Mouse (Mus musculus) heart, embryonic 14.5 days (tissue): ENCODE measurements at regions not wholly inside any gene's neighbourhood (a gene's known extent, or its start where the extent isn't known, plus 50 kb on each side); places are given as distances from the start of the nearest gene placed in this dataset.

Experiments used
- ATAC-seq: fragments of 200-750 bp; cut with Nextera tagmentation; 2 replicates; pipeline ENCODE4 v1.8.0; 2017; ENCODE audit warnings: low read depth, moderate TSS enrichment; ENCODE audit not compliant: insufficient number of reproducible peaks, insufficient read depth, low FRiP score
- H3K27ac ChIP-seq, 2 experiments: fragments of 200-500 bp in 1 of 2; fragments of 300-500 bp in 1 of 2; sonication (generic) in 1 of 2; replicated peaks in 1 of 2; 2 replicates each; pipeline ENCODE4 v1.5.1; 2012 to 2014; ENCODE audit warnings: low read depth in 2 of 2, low read length in 2 of 2, control low read depth in 1 of 2, mild to moderate bottlenecking in 1 of 2, mixed read lengths in 1 of 2; ENCODE audit not compliant: control insufficient read depth in 1 of 2, insufficient read depth in 1 of 2
- H3K27me3 ChIP-seq: fragments of 300-500 bp; sonication (generic); 2 replicates; pipeline ENCODE4 v1.6.1; 2014; ENCODE audit warnings: mild to moderate bottlenecking, low read length, control low read depth; ENCODE audit not compliant: control insufficient read depth, insufficient read depth
- H3K36me3 ChIP-seq: fragments of 300-500 bp; sonication (generic); 2 replicates; pipeline ENCODE4 v1.6.1; 2014; ENCODE audit warnings: mild to moderate bottlenecking, control low read depth, low read length, mixed read lengths; ENCODE audit not compliant: control insufficient read depth, insufficient read depth
- H3K4me1 ChIP-seq, 2 experiments: fragments of 200-500 bp in 1 of 2; fragments of 300-500 bp in 1 of 2; sonication (generic) in 1 of 2; 2 replicates each; pipeline ENCODE4 v1.6.1; 2012 to 2014; ENCODE audit warnings: low read length in 2 of 2, control low read depth in 1 of 2, mixed read lengths in 1 of 2; ENCODE audit not compliant: control insufficient read depth in 2 of 2, insufficient read depth in 2 of 2
- H3K4me2 ChIP-seq: fragments of 300-500 bp; sonication (generic); 2 replicates; pipeline ENCODE4 v1.6.1; 2014; ENCODE audit warnings: mild to moderate bottlenecking, low read length
- H3K4me3 ChIP-seq, 2 experiments: fragments of 200-500 bp in 1 of 2; fragments of 300-500 bp in 1 of 2; sonication (generic) in 1 of 2; 2 replicates each; pipeline ENCODE4 v1.5.1; 2012 to 2014; ENCODE audit warnings: low read length in 2 of 2, mild to moderate bottlenecking in 2 of 2, control low read depth in 1 of 2, low read depth in 1 of 2, moderate library complexity in 1 of 2; ENCODE audit not compliant: control insufficient read depth in 1 of 2, insufficient read depth in 1 of 2
- H3K9ac ChIP-seq: fragments of 300-500 bp; sonication (generic); 2 replicates; pipeline ENCODE4 v1.6.1; 2014; ENCODE audit warnings: mild to moderate bottlenecking, low read length
- H3K9me3 ChIP-seq: fragments of 300-500 bp; sonication (generic); 2 replicates; pipeline ENCODE4 v1.6.1; 2016; ENCODE audit warnings: low read length, control low read depth; ENCODE audit not compliant: control insufficient read depth
- WGBS: fragments of 180-500 bp; shearing (Covaris S2); extraction: QIAGEN DNeasy Blood & Tissue Kit; methylation state at CpG from one replicate; pipeline ENCODE4 v1.1.7; 2014; 5-methylcytosine and 5-hydroxymethylcytosine counted together

DNA sequence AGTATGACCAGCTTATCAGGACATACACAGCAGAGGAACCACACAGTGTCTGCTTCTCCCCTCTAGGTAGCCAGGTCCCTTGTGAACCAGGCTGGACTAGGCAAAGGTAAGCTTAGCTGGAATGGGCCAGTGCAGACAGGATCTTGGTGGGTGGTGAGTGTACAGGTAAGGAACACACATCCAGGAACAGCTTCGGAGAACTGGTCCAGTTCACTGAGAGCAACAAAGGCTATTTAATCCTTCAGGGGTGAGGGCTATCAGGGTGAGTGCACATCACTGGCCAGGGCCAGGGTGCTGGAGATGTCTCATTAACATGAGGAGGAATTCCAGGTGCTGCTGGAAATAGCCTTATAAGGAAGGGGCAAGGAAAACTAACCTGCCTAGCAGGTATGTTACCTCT is 429.4 kb downstream of the Ptpru start:
- Histone ChIP-seq H3K4me1 (no peaks in the 10 kb centered on the region; a peak in 1 of 4 replicates), H3K9me3 (no peaks in the 10 kb centered on the region), H3K36me3 (no peaks in the 10 kb centered on the region), H3K27me3 (peaks cover 11% of the 10 kb centered on the region; the same call in 1 of the 2 replicates), H3K4me2 (no peak overlapping the region), H3K27ac (no peak overlapping the region), H3K4me3 (no peak overlapping the region), H3K9ac (no peak overlapping the region)
- ATAC-seq = no peak
- 94% methylated on average over 1 of the region's 1 CpGs for WGBS

DNA sequence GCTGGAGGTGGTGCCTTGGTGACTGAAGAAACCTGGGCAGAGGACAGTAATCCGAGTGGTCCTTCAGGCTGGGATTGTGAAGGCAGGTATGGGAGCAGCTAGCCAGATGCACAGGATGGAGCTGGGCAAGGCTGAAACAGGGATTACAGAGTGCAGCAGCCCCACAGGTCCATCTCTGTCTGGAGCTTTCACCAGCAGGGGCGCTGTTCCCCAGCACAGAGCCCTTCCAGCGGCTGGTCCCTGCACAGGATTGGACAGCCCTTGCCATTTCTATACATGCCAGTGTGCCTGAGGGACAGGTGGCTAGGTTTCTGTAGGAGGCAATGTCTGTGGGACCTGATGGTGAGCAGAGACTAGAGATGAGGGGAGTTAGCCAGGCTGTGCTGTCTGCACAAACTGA is 428.3 kb downstream of the Ptpru start:
- Histone ChIP-seq H3K4me3 (no peak overlapping the region), H3K9ac (no peak overlapping the region), H3K4me1 (no peaks in the 10 kb centered on the region; a peak in 1 of 4 replicates), H3K36me3 (no peaks in the 10 kb centered on the region), H3K9me3 (no peaks in the 10 kb centered on the region), H3K4me2 (no peak overlapping the region), H3K27ac (no peak overlapping the region), H3K27me3 (peaks cover 11% of the 10 kb centered on the region; the same call in 1 of the 2 replicates)
- 22% methylated on average over 3 of the region's 3 CpGs for WGBS
- ATAC-seq = no peak

DNA sequence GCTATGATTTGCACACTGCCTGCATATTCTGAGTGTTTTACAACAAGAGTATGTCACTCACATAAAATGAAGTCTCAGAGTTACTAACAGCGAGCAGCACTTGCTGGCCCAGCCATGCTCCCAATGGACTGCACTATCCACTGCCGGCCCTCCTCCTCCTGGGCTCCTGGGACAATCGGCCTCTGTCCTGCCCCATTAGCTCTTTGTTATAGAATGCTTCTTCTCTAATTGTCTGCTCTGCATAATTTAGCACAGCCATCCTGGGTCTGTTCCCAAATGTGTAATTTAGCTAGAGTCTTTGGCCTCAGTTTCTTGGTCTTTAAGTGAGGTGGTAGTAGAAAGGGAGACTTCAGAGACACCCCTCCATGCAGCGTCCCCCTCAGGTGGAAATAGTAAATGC is 426.2 kb downstream of the Ptpru start:
- Histone ChIP-seq H3K9ac (no peak overlapping the region), H3K27me3 (peaks cover 11% of the 10 kb centered on the region; the same call in 1 of the 2 replicates), H3K4me3 (no peak overlapping the region), H3K36me3 (no peaks in the 10 kb centered on the region), H3K9me3 (no peaks in the 10 kb centered on the region), H3K27ac (no peak overlapping the region), H3K4me2 (no peak overlapping the region), H3K4me1 (no peaks in the 10 kb centered on the region)
- WGBS = 70% methylated on average over 4 of the region's 4 CpGs
- no peak for ATAC-seq

DNA sequence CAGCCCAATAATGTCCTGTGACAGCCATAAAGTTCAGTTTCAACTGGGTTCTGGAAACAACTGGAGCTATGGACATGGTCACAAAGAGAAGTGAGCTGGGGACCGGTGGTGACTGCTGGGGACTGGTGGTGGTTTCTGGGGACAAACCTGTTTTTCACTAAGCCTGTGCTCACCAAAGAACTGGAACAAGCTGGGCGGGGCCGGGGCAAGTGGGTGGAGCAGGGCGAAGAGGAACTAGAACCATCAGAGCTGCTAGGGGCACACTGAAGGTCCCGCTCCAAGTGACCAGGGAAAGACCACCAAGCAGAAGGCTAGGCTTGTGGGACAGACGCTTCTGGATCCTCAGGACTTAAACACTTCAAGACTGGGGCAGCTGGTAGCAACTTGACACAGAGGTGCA is 424.7 kb downstream of the Ptpru start:
- no peak for ATAC-seq
- Histone ChIP-seq H3K36me3 (no peaks in the 10 kb centered on the region), H3K4me1 (no peaks in the 10 kb centered on the region), H3K9ac (no peak overlapping the region), H3K27me3 (peaks cover 11% of the 10 kb centered on the region; the same call in 1 of the 2 replicates), H3K4me2 (no peak overlapping the region), H3K27ac (no peak overlapping the region), H3K4me3 (no peak overlapping the region), H3K9me3 (no peaks in the 10 kb centered on the region)
- WGBS = 76% methylated on average over 6 of the region's 6 CpGs

DNA sequence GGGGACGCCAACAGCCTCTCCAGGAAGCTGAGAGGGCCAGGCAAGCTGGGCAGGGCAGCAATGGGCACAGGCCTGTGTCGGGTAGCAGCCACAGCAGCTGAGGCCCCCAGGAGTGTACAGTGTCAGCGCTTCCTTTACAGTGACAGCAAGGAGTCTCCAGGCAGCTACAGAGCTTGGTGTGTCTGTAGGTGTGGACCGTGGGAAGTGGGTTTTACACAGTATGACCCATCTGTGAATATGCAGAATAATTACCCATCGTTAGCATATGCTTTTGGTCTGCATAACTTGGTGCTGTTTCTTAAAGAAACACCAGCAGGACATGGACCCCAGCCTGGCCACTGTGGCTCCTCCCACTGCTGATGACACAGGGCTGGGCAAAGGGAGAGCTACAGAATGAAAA is 422.6 kb downstream of the Ptpru start:
- H3K4me2 ChIP-seq = no peak overlapping the region

DNA sequence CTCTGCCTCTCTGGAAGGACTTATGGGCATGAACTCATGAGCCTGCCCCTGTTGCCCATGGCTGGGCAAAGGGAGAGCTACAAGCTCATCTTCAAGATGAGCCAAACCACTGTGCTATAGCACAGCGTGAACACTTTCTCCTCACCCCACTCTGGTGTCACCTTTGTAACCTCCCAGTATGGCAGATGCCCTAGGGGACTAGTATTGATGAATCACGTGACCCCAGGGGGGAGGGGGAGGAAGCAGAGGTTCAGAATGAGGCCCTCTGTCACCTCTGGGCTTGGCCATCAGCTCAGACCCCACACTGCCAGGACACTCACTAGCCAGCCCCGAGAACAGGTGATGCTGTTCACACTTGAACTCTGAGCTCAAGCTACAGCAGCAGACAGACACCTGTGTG is 421.9 kb downstream of the Ptpru start:
- 0 out of 2 replicates have a peak, but pooled peaks cover 4% of the 10 kb centered on the region for H3K27me3 ChIP-seq
- H3K4me3 ChIP-seq = no peak overlapping the region
- ATAC-seq = no peak
- H3K9me3 ChIP-seq = no peaks in the 10 kb centered on the region
- H3K4me1 ChIP-seq = no peaks in the 10 kb centered on the region
- H3K4me2 ChIP-seq = no peak overlapping the region
- no peak overlapping the region for H3K27ac ChIP-seq
- 43% methylated on average over 3 of the region's 3 CpGs for WGBS
- H3K9ac ChIP-seq = no peak overlapping the region
- H3K36me3 ChIP-seq = no peaks in the 10 kb centered on the region

More for the DNA sequence above, 422.6 kb downstream of the Ptpru start:
- no peaks in the 10 kb centered on the region for H3K36me3 ChIP-seq
- no peak overlapping the region for H3K27ac ChIP-seq
- 62% methylated on average over 5 of the region's 5 CpGs for WGBS
- no peak overlapping the region for H3K4me3 ChIP-seq
- ATAC-seq = no peak
- H3K27me3 ChIP-seq = peaks cover 10% of the 10 kb centered on the region; the same call in 1 of the 2 replicates
- H3K4me1 ChIP-seq = no peaks in the 10 kb centered on the region
- no peaks in the 10 kb centered on the region for H3K9me3 ChIP-seq
- no peak overlapping the region for H3K9ac ChIP-seq

DNA sequence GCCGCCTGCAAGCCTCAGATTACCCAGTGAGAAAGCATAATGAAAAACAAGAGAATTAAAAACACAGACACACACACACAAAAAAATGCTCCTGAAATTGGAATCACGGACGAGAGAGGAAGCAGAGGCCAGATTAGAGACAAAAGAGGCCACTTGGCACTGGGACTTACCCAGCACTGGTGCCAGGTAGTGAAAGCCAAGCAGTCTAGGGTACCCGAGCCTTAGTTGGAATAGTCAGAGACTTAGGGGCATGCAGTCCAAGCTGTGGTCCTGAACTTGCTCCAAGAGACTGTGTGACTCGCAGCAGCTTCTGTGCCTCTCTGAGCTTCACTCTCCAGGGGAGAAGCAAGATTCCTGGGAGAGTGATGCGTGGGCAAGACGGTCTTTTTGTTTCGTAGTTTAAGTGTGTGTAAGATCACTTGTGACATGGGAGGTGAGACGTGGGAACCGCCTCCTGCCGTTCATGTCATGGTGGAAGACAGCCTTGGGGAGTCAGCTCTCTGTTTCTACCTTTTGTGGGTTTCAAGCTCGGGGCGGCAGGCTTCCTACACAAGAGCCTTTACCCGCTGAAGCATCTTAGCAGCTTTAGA is 420.8 kb downstream of the Ptpru start:
- no peak for ATAC-seq
- Histone ChIP-seq H3K4me3 (no peak overlapping the region), H3K4me1 (no peaks in the 10 kb centered on the region), H3K36me3 (no peaks in the 10 kb centered on the region), H3K27ac (no peak overlapping the region), H3K9ac (no peak overlapping the region), H3K27me3 (no peaks in the 10 kb centered on the region), H3K4me2 (no peak overlapping the region), H3K9me3 (no peaks in the 10 kb centered on the region)
- WGBS = 69% methylated on average over 14 of the region's 14 CpGs

DNA sequence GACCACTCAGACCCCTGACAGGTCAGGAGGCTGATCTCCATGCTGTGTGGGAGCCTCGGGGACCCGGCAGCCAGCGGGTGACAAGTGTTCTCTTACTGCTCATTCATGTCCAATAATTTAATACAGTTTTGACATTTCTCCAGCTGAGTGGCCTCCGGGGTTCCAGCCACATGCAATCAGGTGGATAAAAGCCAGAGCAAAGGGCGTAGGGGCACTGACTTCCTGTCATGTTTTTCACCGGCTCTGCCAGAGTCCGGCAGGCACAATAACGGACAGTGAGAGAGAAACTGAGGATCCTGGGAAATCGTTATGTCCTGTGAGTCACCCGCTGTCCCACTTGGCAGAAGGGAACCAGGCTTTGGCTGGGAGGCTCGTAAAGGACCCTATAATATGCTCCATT is 412.8 kb downstream of the Ptpru start:
- H3K9ac ChIP-seq = no peak overlapping the region
- H3K4me3 ChIP-seq = no peak overlapping the region
- H3K27ac ChIP-seq = no peak overlapping the region
- H3K27me3 ChIP-seq = peaks cover 6% of the 10 kb centered on the region; the same call in 1 of the 2 replicates
- no peak for ATAC-seq
- H3K36me3 ChIP-seq = no peaks in the 10 kb centered on the region
- no peak overlapping the region for H3K4me2 ChIP-seq
- 66% methylated on average over 11 of the region's 11 CpGs for WGBS
- H3K9me3 ChIP-seq = no peaks in the 10 kb centered on the region
- H3K4me1 ChIP-seq = no peaks in the 10 kb centered on the region; a peak in 1 of 4 replicates
